Mouse (Mus musculus): Measurements from ENCODE around the gene Tuba3a. TPM values are rescaled to one million over a fixed set of nuclear protein-coding genes. Genes with fewer than 3 reads are reported as not detected.
A peak's percentile ranks its signal among the peaks of the same experiment; 100 is the strongest.

The Tuba3a gene
- polyA plus RNA-seq, 1 experiment from 2014 or later: not detected

DNA sequence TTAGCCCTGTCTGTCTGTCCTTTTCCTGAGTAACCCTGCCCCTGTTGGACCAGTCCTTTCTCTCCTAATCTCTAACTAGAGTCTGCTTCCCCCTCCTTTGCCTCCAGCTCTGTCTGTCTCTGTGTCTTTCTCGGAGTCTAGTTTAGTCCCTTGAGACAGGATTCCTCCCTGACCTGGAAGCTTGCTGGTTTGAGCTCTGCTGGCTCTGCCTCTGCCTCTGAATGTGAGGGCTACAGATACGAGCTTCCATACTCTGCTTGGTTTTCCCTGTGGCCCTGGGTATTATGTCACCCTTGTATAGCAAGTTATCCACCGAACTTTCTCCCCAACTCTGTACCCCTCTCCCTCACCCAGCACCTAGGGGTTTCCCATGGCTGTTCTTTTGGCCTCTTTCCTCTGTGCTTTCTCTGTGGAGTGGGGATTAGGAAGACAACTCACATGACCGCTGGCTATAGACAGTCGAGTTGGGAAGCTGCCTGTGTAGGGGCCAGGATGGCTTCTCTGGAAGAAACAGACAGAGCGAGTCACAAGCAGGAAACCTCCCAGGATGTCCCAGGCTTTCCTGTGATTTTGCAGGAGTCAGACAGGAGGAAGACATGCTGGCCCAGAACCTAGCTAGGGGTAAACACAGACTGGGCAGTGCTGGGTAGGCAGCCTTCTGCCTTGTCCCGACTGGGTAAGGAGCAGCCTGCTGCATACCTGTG is 51.9 kb downstream of the Tuba3a start:
- no peaks in the 10 kb centered on the region for H3K27me3 ChIP-seq (replicated peaks)
- ATAC-seq (replicated peaks): no peak
- no peak overlapping the region for H3K4me2 ChIP-seq
- WGBS: 64% methylated on average over 7 of the region's 7 CpGs
- H3K36me3 ChIP-seq (replicated peaks): no peaks in the 10 kb centered on the region
- no peak overlapping the region for H3K27ac ChIP-seq
- no peak overlapping the region for H3K9ac ChIP-seq
- H3K4me3 ChIP-seq: no peak overlapping the region
- H3K9me3 ChIP-seq: no peaks in the 10 kb centered on the region
- H3K4me1 ChIP-seq: peaks cover 18% of the 10 kb centered on the region

DNA sequence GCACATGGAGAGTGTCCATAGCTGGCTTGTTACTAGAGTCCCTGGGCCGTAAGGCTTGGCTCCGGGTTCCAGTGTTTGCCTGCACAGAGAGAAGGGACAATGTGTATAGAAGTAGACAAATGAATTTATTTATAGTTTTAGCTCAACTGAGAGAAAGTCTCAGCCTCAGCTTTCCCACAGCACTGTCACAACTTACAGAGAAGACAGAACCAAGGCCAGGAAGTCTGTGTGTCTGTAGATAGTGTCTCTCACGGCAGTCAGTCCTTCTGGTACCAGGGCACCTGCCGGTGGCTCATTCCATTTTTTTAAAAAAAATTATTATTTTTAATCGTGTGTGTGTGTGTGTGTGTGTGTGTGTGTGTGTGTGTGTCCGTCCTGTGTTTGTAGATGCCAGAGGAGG is 53.3 kb downstream of the Tuba3a start:
- H3K36me3 ChIP-seq (replicated peaks): no peaks in the 10 kb centered on the region
- H3K9ac ChIP-seq: no peak overlapping the region
- no peak overlapping the region for H3K4me3 ChIP-seq
- 83% methylated on average over 6 of the region's 6 CpGs for WGBS
- H3K4me2 ChIP-seq: no peak overlapping the region
- no peaks in the 10 kb centered on the region for H3K9me3 ChIP-seq
- no peak for ATAC-seq (replicated peaks)
- no peaks in the 10 kb centered on the region for H3K27me3 ChIP-seq (replicated peaks)
- H3K27ac ChIP-seq: no peak overlapping the region
- peaks cover 18% of the 10 kb centered on the region for H3K4me1 ChIP-seq

DNA sequence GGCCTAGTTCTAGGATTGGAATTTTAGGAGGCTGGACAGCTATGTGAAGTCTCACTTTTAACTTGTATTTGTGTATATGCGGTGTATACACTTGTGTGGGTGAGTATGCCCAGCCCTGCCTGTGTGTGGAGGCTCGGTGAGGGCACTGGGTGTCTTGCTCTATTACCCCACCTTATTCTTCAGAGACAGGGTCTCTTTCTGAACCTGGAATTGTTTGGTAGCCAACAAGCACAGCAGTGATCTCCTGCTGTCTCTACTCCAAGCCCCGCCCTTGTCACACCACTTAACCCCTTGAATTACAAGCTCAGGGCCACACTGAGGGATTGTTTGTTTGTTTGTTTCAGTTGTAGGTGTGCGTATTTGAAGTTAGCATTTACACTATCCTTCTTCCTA is 53.8 kb downstream of the Tuba3a start:
- Histone ChIP-seq H3K27me3 (replicated peaks) (no peaks in the 10 kb centered on the region), H3K4me2 (peak overlapping the region; percentile 89), H3K4me3 (peak overlapping the region; percentile 42), H3K4me1 (peaks cover 18% of the 10 kb centered on the region), H3K27ac (no peak overlapping the region), H3K9ac (no peak overlapping the region), H3K36me3 (replicated peaks) (no peaks in the 10 kb centered on the region), H3K9me3 (no peaks in the 10 kb centered on the region)
- 67% methylated on average over 4 of the region's 4 CpGs for WGBS
- ATAC-seq (replicated peaks): no peak

DNA sequence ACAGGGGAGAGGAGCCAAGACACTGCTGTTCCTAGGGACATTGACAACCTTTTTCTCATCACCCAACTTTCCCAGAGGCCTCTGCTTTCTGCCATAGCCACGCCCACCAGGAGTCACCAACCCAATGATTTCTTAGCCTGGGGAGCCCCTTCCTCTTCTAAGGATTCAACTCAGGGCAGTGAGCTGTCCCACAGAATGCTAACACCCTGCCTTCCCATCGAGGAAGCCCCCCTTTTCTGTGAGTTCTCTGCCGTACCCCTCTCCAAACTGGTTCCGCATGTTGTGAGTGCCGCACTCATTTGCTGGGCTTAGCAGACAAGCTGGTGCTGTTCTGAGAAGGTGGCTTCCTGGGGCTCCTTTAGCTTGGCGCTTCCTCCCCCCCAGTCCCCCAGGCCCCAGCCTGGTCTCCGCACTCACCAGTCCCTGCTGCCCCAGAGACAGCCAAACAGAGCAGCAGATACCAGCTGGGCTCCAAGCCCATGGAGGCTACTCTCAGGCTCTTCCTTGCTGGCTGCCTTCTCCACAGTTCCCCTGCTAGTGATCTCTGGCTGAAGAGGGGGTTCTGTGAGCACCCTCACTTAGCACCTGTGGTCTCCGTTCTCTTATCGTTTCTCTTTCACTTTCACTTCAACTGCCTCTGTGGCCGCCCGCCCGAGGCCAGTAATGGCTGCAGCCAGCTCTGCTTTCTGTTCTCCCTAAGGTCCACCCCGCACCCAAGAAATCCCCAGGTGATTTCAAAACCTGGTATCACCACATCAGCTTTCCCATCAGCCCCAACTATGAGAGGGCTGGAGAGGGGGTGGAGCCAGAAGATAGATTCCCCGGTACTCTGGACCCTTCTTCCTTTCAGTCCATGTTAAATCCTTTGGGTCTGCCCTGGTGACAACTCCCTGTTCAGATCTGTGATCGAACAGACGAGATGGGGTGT is 54.5 kb downstream of the Tuba3a start, which contains the start of gene Tapbpl:
Gene Tapbpl, minus strand, starts transcription at position 744 of the 928 bp plus-strand sequence.
- no peaks in the 10 kb centered on the region for H3K9me3 ChIP-seq
- H3K4me1 ChIP-seq: peaks cover 18% of the 10 kb centered on the region
- peak; percentile 79 for ATAC-seq (replicated peaks)
- peak within 1 kb of the TSS; percentile 56 for H3K9ac ChIP-seq
- peak within 1 kb of the TSS; percentile 89 for H3K4me2 ChIP-seq
- H3K27me3 ChIP-seq (replicated peaks): no peaks in the 10 kb centered on the region
- H3K36me3 ChIP-seq (replicated peaks): no peaks in the 10 kb centered on the region
- peak within 1 kb of the TSS; percentile 64 for H3K27ac ChIP-seq
- peak within 1 kb of the TSS; percentile 42 for H3K4me3 ChIP-seq
- WGBS: 10% methylated on average over 16 of the region's 16 CpGs

DNA sequence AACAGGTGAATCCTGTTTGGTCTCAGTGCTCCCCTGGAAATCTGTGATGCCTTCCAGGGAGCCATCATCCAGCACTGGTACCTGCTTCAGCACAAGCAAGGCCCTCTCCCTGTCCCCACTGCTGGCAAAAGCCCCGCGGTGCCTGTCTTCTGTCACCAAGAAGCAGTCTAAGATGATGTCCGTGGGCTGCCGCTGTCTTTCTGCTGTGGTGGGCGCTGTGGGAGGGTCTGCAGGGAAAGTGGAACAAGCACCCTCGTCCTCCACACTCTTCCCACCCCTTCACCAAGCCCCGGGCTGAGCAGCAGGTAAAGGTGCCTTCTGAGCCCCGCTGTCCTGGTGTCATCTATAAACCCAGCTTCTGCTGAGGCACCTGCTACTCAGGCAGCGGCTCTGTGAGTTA is 55.3 kb downstream of the Tuba3a start:
- Histone ChIP-seq H3K9ac (no peak overlapping the region), H3K27me3 (replicated peaks) (no peaks in the 10 kb centered on the region), H3K4me3 (no peak overlapping the region), H3K9me3 (no peaks in the 10 kb centered on the region), H3K27ac (peak overlapping the region; percentile 64; the same call in 1 of the 2 replicates), H3K36me3 (replicated peaks) (no peaks in the 10 kb centered on the region), H3K4me1 (peaks cover 18% of the 10 kb centered on the region), H3K4me2 (peak overlapping the region; percentile 89)
- ATAC-seq (replicated peaks): peak; percentile 41; the same call in 1 of the 2 replicates
- 67% methylated on average over 9 of the region's 9 CpGs for WGBS

Small RNAs within 50 kb of the gene (microRNA-seq; reads per million reads assigned to microRNA genes)
- not detected for gene Mir8113

Other genes starting within 250 kb of the Tuba3a start
- gene Ing4, start 246.3 kb downstream of the Tuba3a start, polyA plus RNA-seq (2015; fragmentation: Nextera tagmentation; extraction: Ambion mirVana): 165 and 178 TPM in 2 replicates
- gene Acrbp, start 236.4 kb downstream of the Tuba3a start, polyA plus RNA-seq (2015; fragmentation: Nextera tagmentation; extraction: Ambion mirVana): 18.4 and 19.6 TPM in 2 replicates
- gene Lpar5, start 218.1 kb downstream of the Tuba3a start, polyA plus RNA-seq (2015; fragmentation: Nextera tagmentation; extraction: Ambion mirVana): 0.56 and 0.60 TPM in 2 replicates
- 105 and 125 TPM in 2 replicates for gene Chd4, start 190.1 kb downstream of the Tuba3a start, polyA plus RNA-seq (2015; fragmentation: Nextera tagmentation; extraction: Ambion mirVana)
- gene Nop2, start 154.1 kb downstream of the Tuba3a start, polyA plus RNA-seq (2015; fragmentation: Nextera tagmentation; extraction: Ambion mirVana): 48.4 and 49.1 TPM in 2 replicates
- 22.0 and 23.3 TPM in 2 replicates for gene Iffo1, start 140.8 kb downstream of the Tuba3a start, polyA plus RNA-seq (2015; fragmentation: Nextera tagmentation; extraction: Ambion mirVana)
- gene Gapdh, start 119.6 kb downstream of the Tuba3a start, polyA plus RNA-seq (2015; fragmentation: Nextera tagmentation; extraction: Ambion mirVana): 1,389 and 1,453 TPM in 2 replicates
- 58.3 and 58.6 TPM in 2 replicates for gene Ncapd2, start 94.3 kb downstream of the Tuba3a start, polyA plus RNA-seq (2015; fragmentation: Nextera tagmentation; extraction: Ambion mirVana)
- gene Mrpl51, start 94.2 kb downstream of the Tuba3a start, polyA plus RNA-seq (2015; fragmentation: Nextera tagmentation; extraction: Ambion mirVana): 129 and 131 TPM in 2 replicates
- 15.5 and 16.5 TPM in 2 replicates for gene Vamp1, start 70.5 kb downstream of the Tuba3a start, polyA plus RNA-seq (2015; fragmentation: Nextera tagmentation; extraction: Ambion mirVana)
- 6.3 TPM in 2 replicates for gene Tapbpl, start 54.2 kb downstream of the Tuba3a start, polyA plus RNA-seq (2015; fragmentation: Nextera tagmentation; extraction: Ambion mirVana)
- 1.4 and 2.3 TPM in 2 replicates for gene Cd27, start 49.0 kb downstream of the Tuba3a start, polyA plus RNA-seq (2015; fragmentation: Nextera tagmentation; extraction: Ambion mirVana)
- gene Ltbr, start 27.8 kb upstream of the Tuba3a start, polyA plus RNA-seq (2015; fragmentation: Nextera tagmentation; extraction: Ambion mirVana): 14.2 and 16.4 TPM in 2 replicates
- 0.70 and 0.72 TPM in 2 replicates for gene Scnn1a, start 34.6 kb upstream of the Tuba3a start, polyA plus RNA-seq (2015; fragmentation: Nextera tagmentation; extraction: Ambion mirVana)
- gene Tnfrsf1a, start 63.3 kb upstream of the Tuba3a start, polyA plus RNA-seq (2015; fragmentation: Nextera tagmentation; extraction: Ambion mirVana): 11.6 and 14.6 TPM in 2 replicates
- gene Plekhg6, start 94.8 kb upstream of the Tuba3a start, polyA plus RNA-seq (2015; fragmentation: Nextera tagmentation; extraction: Ambion mirVana): 0.23 and 0.32 TPM in 2 replicates
- gene Cd9, start 208.7 kb upstream of the Tuba3a start, polyA plus RNA-seq (2015; fragmentation: Nextera tagmentation; extraction: Ambion mirVana): 58.9 and 66.9 TPM in 2 replicates

Data from midbrain, embryonic 15.5 days (tissue).